Mouse (Mus musculus) lung, adult 2 months (tissue): ENCODE measurements around the gene Cpvl.

Source experiments
- CTCF ChIP-seq: fragments of 200-500 bp; IDR thresholded peaks from 2 replicates; pipeline ENCODE4 v1.5.1; 2011; ENCODE audit warnings: mild to moderate bottlenecking, low read length, control low read depth; ENCODE audit not compliant: insufficient read depth
- POLR2A ChIP-seq: fragments of 200-500 bp; IDR thresholded peaks from 2 replicates; pipeline ENCODE4 v1.6.1; 2011; ENCODE audit warnings: low read depth, mild to moderate bottlenecking, control low read depth, low read length, borderline replicate concordance; ENCODE audit errors: extremely low read depth

DNA sequence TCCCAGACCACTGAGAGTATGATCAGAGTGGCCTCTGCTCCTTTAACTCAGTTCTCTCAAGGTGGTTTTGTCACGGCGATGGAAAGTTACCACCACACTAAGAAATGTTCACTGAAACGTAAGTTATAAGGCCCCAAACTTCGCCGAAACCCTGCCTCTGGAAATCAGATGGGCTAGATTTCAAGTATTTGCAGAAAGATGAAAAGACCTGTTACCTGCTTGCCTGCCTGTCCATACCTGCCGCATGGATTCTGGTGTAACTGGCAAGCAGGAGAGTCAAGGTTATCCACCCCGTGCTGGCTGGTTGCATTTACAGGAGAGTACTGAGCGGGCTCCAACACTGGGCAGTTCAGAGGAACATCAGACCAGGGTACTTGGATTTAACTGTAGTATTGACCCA is 98.9 kb downstream of the Cpvl start:
- TF ChIP-seq CTCF: no peak
- no peak for TF ChIP-seq POLR2A
